Mouse (Mus musculus): ENCODE data around the gene Fat3.
A peak's percentile ranks its signal among the peaks of the same experiment; 100 is the strongest.

Fat3 gene

GRCm38 (mm10) chr9:16501186-16501711 lies at the start of gene Fat3:
Gene Fat3 (minus strand): TSS chr9:16501285.
- peak; percentile 43 for DNase-seq (ENCODE audit: low spot score)

DNA sequence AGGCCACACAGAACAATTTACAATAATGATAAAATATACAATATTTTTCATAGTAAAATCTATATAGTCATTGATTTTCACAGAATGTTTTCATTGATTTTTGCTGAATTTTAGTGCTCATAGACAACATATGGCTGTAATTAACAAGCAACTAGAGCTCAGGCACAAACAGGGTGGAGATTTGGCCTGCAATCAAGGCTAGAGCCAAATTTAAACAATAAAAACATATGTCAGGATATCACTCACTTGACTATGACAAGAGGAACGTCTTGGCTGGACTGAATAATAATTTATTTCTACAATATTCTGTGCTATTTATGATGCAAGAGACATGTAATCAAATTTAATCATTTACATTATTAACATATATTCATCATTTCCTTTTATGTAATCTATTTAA lies 31.8 kb upstream of the Fat3 start:
- no peak for DNase-seq (ENCODE audit: low spot score)

DNA sequence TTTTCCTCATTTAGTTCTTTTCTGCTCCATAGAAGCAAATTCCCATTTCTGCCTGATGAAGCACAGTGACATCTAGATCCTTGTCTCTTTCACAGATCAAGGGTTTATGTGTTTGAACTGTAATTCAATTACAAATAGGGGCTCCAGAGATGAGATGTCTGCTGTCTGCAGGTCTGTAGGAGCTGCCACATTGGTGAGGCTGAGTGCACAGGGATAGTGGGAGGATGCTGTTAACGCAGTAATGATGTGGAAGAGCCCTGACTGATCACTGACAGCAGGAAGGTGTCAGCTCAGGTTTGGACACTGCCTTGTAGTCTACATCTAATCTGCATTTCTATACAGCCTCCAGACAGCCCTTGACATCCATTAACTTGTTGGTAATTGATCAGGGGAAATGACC lies 16.5 kb upstream of the Fat3 start:
- DNase-seq (ENCODE audit: low spot score), result no peak

- no peak for DNase-seq (ENCODE audit: low spot score)
Measured at GRCm38 (mm10) chr9:16512005-16512404, 10.9 kb upstream of the Fat3 start.

- DNase-seq (ENCODE audit: low spot score), result no peak
Measured at GRCm38 (mm10) chr9:16503776-16504175, 2.7 kb upstream of the Fat3 start.

DNA sequence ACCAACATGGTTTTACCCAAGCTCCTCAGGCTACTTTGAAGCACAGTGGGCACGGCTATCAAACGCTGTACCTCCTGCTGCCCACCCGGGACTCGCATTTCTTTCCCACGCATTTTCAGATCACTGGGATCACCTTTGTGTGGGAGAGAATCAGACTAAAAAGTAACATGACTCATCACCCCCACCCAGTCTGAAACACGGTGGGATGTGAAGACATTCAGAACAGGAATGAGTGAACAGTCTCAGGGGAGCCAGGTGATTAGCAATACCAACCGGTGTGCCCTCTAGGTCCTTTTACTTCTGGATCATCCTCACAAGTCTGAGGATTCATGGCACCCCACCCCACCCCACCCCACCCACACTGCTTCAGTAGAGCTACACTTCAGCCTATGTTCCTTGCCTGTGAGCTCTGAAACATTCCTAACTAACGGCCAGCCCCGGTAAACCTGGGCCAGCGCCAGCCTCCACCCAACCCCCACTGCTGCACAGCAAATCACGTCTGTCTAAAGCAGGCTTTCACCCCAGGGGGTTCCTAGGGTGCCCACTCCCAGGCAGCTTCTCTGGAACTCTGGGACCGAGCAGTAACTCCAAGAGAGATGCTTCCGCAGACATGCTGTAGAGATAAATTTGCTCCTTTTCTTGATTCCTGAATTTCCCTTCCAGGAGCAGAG lies 1.7 kb upstream of the Fat3 start:
- DNase-seq (ENCODE audit: low spot score), result peak; percentile 47

DNA sequence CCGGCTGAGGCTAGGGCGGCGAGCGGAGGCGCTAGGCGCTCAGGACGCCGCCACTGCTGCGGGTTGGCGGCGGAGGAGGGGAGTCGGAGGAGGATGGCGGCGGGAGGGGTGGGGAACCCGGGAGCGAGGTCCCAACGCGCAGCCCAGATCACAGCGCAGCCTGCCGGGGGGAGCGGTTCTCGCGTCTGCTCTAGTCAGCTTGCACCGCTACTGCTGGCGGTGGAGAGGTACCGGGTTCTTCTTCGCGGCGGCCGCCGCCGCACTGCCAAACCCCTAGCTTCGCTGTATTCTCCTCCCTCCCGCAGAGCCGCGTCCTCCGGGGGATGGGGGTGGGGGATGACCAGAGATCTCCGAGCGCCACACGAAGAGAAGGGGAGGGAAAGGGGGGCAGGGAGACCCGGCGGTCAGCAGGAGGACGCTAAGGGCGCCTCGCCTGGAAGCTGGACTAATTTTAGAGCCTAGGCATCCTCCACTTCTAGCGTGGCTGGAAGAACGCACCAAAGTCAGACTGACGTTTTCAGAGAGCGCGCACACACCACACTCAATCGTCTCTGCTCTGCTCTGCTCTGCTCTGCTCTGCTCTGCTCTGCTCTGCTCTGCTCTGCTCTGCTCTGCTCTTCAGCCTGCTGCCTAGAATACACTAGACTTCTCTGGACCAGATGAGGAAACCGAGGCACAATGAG lies 1.0 kb upstream of the Fat3 start:
- DNase-seq (ENCODE audit: low spot score), result peak; percentile 73

DNA sequence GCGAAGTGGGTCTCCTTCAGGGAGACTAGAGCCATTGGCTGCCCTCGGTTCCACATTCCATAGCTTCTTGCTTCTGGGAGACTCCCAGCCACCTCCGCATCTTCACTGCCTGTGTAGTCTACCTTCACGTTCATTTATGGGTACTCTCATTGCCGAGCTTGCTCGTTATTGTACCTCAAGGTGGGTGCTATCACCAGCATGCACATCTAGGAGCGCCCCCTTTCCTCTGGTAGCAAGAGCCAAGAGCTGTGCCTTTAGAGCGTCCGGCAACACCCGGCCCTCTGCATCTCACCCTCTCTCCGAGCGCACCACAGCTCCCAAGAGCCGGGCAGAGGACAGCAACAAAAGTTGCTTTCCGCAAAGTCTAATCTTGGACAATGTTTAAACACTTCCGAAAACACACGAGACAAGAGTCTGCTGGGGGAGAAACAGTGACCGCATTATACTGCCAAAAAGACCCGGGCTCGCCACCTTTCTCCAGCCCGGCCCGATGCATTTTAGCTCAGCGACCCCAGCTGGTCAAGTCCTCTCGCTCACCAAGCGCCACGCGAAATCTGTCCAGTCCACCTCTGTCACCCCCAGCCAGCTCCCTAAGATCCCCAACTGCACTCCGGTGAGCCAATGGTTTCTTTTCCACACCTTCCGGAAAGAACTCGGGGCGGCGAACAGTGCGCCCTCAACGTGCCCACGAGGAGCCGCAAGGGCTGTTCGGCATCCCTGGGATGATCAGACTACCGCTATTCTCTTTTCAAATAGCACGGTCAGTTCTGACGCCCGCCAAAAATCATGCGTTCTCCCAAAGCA lies 501 bp downstream of the Fat3 start:
- peak; percentile 55 for DNase-seq (ENCODE audit: low spot score)

GRCm38 (mm10) chr9:16499621-16500381 lies 1.3 kb downstream of the Fat3 start:
- DNase-seq (ENCODE audit: low spot score), result peak; percentile 60

GRCm38 (mm10) chr9:16498876-16499275 lies 2.2 kb downstream of the Fat3 start:
- DNase-seq (ENCODE audit: low spot score), result no peak

DNA sequence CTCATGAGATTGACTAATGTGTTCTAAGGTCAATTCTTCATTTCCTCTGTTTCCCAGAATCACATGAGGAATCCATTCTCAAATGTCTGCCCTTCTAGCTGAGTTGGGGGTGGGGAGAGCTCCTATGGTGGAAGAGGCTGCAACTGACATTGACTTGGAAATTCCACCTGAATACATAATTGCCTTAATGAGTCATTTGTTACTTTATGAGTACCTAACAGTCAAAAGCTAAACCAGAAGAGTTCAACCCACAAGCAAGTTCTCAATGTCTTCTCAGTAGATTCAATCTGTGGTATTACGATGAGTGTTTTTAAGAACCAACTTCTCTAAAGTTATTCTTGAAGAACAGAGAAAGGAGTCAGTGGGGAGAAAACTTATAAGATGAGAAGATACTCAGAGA lies 3.7 kb downstream of the Fat3 start:
- no peak for DNase-seq (ENCODE audit: low spot score)

- no peak for DNase-seq (ENCODE audit: low spot score)
Measured at GRCm38 (mm10) chr9:16496331-16496730, 4.8 kb downstream of the Fat3 start.

DNA sequence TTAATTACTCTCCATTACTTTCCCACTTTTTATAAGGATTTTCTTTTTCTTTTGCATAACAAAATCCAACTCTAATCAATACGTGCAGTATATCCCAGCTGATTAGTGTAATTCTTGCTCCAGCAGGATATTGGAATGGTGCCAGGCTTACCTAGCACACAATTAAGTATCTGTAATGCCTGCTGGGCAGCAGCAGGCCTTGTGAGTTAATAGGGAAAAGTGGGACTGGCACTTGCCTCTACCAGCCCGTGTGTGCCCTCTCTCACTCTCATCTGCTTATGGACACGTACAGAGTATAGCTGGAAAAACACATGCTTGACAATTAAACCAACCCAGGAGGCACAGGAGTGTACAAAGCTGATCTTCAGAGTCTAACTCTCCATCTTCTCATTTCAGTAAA lies 11.4 kb downstream of the Fat3 start:
- DNase-seq (ENCODE audit: low spot score), result no peak

DNA sequence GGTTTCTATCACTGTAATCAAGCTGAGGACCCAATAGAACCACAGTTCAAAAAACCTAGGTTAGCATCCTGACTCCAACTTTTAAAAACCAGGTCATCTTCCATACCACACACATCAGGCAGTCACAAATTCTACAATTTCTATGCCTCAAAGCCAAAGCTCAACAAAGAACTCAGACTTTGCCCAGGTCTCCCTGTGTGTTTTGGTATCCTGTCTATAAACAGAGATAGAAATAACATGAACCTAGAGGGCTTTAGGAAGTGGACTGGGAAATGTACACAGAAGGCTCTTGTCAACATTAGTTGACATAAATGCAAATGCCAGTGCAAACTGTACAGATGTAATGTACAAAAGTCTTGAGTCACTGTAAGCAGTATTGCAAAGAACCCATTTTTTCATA lies 13.5 kb downstream of the Fat3 start:
- DNase-seq (ENCODE audit: low spot score), result no peak

DNA sequence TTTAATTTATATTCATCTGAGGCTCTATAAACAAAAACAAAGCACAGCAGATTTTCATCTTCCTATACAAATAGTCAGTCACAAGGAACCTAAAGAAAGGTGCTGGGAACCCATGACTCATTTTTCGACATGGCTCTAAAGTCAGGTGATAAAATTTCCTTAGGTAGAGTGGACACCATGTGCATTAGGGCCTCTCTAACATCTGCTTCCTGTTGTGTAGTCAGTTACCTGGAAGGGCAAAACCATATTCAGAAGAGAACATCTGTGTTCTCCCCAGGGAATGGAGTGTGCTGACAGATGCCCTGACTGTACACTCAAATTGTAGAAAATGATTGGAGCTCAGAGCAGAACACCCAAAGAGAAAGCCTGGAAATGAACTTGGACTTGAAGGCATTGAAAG lies 14.9 kb downstream of the Fat3 start:
- no peak for DNase-seq (ENCODE audit: low spot score)

DNA sequence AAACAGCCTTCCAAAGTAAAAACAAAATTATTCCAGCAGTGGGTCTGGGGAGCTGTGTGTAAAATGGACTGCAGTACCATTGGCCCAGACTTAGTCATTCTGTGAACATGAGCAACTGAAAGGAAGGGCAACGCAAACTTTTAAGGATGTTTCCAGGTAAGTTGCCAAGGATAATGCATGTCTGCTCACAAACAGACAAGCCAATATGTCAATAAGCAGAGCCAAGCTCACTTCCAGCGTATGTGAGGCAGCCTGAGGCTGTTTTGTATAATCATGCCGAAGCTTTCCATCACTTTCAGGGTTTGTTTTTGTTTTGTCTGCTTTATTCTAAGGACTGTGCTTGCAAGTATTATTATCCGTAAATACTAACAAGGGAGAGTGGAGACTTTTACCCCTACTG lies 15.9 kb downstream of the Fat3 start:
- no peak for DNase-seq (ENCODE audit: low spot score)

DNA sequence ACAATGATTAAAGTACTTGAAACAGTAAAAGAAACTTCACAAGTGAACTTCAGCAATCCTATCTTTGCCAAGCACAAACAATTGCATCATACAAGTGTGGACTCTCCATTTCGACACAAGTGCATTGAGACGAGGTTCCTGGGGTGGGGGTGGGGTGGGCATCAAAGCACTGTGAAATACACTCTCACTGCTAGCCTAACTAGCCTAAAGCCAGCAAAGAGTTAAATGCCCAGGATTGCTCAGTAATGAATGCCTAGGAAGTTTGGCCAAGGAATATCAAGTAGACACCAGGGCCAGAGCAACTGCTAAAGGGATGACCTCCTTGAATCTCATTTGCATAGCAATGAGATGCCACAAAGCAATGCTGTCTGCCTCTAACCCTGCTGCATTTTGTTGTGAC lies 16.3 kb downstream of the Fat3 start:
- DNase-seq (ENCODE audit: low spot score), result no peak

GRCm38 (mm10) chr9:16461491-16461890 lies 39.6 kb downstream of the Fat3 start:
- no peak for DNase-seq (ENCODE audit: low spot score)

GRCm38 (mm10) chr9:16460591-16460990 lies 40.5 kb downstream of the Fat3 start:
- DNase-seq (ENCODE audit: low spot score), result no peak

DNA sequence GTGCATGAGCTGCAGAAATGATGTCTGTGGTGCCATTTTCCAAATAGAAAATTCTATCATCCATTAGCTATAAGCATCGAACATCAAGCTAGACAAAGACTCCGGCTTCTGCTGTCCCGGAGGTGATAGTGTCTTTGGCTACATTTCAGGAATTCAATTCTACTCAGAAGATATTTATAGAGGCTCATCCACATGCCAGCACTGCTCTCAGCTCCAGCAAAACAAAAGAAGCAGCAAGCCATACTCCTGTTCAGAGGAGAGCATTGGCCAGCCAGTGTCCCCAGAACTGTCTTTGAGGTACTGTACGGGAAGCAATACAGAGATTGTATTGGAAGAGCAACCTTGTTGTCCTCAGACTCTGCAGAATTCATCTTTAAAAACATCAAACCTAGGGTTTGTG lies 59.2 kb downstream of the Fat3 start:
- no peak for DNase-seq (ENCODE audit: low spot score)

- no peak for DNase-seq (ENCODE audit: low spot score)
Measured at GRCm38 (mm10) chr9:16440638-16441037, 60.4 kb downstream of the Fat3 start.

- DNase-seq (ENCODE audit: low spot score), result no peak
Measured at GRCm38 (mm10) chr9:16439941-16440340, 61.1 kb downstream of the Fat3 start.

Data from testis, postnatal 10 days (tissue).